Mouse (Mus musculus): Measurements from ENCODE around the gene Rnf123. TPM values are rescaled to one million over a fixed set of nuclear protein-coding genes. Genes with fewer than 3 reads are reported as not detected.

Gene Rnf123
- polyA plus RNA-seq, 1 experiment = 20.9 TPM

DNA sequence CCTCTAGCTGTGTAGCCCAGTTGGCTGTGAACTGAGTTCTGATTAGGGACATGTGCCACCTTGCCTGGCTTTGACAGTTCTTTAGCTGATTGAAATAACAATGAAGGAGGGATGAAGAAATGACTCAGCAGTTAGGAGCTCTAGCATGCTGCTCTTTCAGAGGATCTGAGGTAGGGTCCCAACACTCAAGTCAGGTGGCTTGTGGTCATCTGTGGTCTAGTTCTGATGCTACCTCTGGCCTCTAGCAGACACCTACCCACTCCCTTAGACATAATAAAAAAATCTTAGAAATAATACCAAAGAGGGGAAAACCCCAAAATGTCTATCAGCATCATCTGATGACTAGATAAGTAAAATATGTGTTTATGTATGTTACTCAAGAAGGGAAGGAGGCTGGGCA is 72.8 kb downstream of the Rnf123 start:
- peaks cover 9% of the 10 kb centered on the region for H3K4me1 ChIP-seq (ENCODE audit: control insufficient read depth, insufficient read depth, low read length)
- H3K4me3 ChIP-seq (ENCODE audit: low read depth, low read length) = no peak overlapping the region
- H3K36me3 ChIP-seq (ENCODE audit: control insufficient read depth, insufficient read depth, low read length, poor library complexity, severe bottlenecking) = peaks cover 2% of the 10 kb centered on the region; the same call in 1 of the 2 replicates
- H3K9me3 ChIP-seq (replicated peaks; ENCODE audit: control insufficient read depth, insufficient read depth, low read length, poor library complexity, severe bottlenecking) = no peaks in the 10 kb centered on the region
- TF ChIP-seq CTCF (IDR thresholded peaks at IDR 0.05; ENCODE audit: low read depth, low read length) = no peak
- no peak for TF ChIP-seq EP300 (IDR thresholded peaks at IDR 0.05; ENCODE audit: insufficient read depth, low read depth, low read length)
- TF ChIP-seq POLR2A (IDR thresholded peaks at IDR 0.05; ENCODE audit: insufficient read depth, low read length) = no peak
- 0 out of 2 replicates have a peak overlapping the region, but pooled peaks have one; percentile 42 for H3K27ac ChIP-seq (ENCODE audit: insufficient read depth, low read length)
- 0 out of 2 replicates have a peak overlapping the region, but pooled peaks have one; percentile 26 for H3K9ac ChIP-seq (ENCODE audit: low read depth, poor library complexity, severe bottlenecking)
- no peaks in the 10 kb centered on the region for H3K27me3 ChIP-seq (ENCODE audit: control insufficient read depth, insufficient read depth, low read length, poor library complexity, severe bottlenecking)

DNA sequence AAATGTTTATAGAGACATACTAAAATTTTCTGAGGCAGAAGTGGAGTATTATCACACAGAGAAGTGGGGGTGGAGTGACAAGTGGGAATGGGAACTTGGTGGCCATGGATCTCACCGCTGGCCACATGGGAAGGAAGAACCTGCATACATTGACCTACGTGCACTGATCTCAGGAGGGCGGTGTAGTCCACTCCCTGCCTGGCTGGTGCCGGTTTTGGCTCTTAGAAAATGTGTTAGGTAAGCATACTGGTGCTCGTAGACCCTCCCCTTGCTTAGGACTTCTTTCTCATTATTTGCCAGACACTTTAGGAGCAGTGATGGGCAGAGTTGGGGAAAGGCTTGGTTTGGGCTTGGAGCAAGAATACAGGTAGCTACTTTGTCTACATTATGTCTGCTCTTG is 75.1 kb downstream of the Rnf123 start:
- H3K9me3 ChIP-seq (replicated peaks; ENCODE audit: control insufficient read depth, insufficient read depth, low read length, poor library complexity, severe bottlenecking) = no peaks in the 10 kb centered on the region
- peaks cover 9% of the 10 kb centered on the region for H3K4me1 ChIP-seq (ENCODE audit: control insufficient read depth, insufficient read depth, low read length)
- no peak overlapping the region for H3K27ac ChIP-seq (ENCODE audit: insufficient read depth, low read length)
- H3K36me3 ChIP-seq (ENCODE audit: control insufficient read depth, insufficient read depth, low read length, poor library complexity, severe bottlenecking) = peaks cover 2% of the 10 kb centered on the region; the same call in 1 of the 2 replicates
- TF ChIP-seq POLR2A (IDR thresholded peaks at IDR 0.05; ENCODE audit: insufficient read depth, low read length) (no peak), EP300 (IDR thresholded peaks at IDR 0.05; ENCODE audit: insufficient read depth, low read depth, low read length) (peak; percentile 61; the same call in 1 of the 2 replicates)
- no peak overlapping the region for H3K4me3 ChIP-seq (ENCODE audit: low read depth, low read length)
- H3K9ac ChIP-seq (ENCODE audit: low read depth, poor library complexity, severe bottlenecking) = no peak overlapping the region
- H3K27me3 ChIP-seq (ENCODE audit: control insufficient read depth, insufficient read depth, low read length, poor library complexity, severe bottlenecking) = no peaks in the 10 kb centered on the region

GRCm38 (mm10) chr9:108003531-108003890 is 79.6 kb downstream of the Rnf123 start:
- TF ChIP-seq EP300 (IDR thresholded peaks at IDR 0.05; ENCODE audit: insufficient read depth, low read depth, low read length) (no peak), CTCF (IDR thresholded peaks at IDR 0.05; ENCODE audit: low read depth, low read length) (no peak), POLR2A (IDR thresholded peaks at IDR 0.05; ENCODE audit: insufficient read depth, low read length) (no peak)
- peak overlapping the region; percentile 80 for H3K9ac ChIP-seq (ENCODE audit: low read depth, poor library complexity, severe bottlenecking)
- no peaks in the 10 kb centered on the region for H3K36me3 ChIP-seq (ENCODE audit: control insufficient read depth, insufficient read depth, low read length, poor library complexity, severe bottlenecking)
- peak overlapping the region; percentile 90 for H3K4me3 ChIP-seq (ENCODE audit: low read depth, low read length)
- H3K9me3 ChIP-seq (replicated peaks; ENCODE audit: control insufficient read depth, insufficient read depth, low read length, poor library complexity, severe bottlenecking) = no peaks in the 10 kb centered on the region
- peaks cover 2% of the 10 kb centered on the region for H3K4me1 ChIP-seq (ENCODE audit: control insufficient read depth, insufficient read depth, low read length)
- no peaks in the 10 kb centered on the region for H3K27me3 ChIP-seq (ENCODE audit: control insufficient read depth, insufficient read depth, low read length, poor library complexity, severe bottlenecking)
- no peak overlapping the region for H3K27ac ChIP-seq (ENCODE audit: insufficient read depth, low read length)

DNA sequence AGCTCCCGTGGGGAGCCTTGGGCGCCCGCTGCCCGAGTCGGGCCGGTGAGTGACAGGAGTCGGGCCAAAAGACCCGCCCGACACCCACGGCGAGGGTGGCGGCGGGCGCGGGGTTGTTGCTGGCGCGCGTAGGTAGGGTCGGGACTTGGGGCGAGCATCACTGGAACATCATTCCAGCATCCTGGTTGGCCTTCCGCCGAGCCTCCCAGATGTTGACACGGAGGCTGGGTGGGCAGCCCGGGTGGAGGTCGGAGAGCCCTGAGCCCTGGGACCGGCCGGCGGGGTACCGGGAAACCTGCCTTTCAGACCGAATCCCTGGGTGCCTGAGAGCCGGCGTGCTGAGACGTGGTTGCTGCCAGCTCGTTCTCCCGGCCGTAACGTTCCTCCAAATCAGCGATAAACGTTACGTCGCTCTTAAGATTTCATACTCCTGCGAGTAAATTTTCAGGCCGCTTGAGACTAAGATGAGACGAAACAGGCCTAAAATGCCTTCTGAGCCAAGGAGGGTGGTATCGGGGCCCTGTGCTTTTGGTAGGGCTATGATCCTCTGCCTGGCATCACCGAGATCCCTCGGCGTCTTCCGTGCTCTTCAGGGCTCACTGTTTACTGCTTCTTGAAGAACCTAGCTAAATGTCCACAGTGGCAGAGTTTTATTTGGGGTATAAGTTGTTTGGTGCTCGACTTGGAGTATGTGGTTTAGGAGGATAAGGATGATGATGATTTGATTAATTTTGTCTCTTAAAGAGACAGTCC is 80.2 kb downstream of the Rnf123 start:
- Histone ChIP-seq H3K36me3 (ENCODE audit: control insufficient read depth, insufficient read depth, low read length, poor library complexity, severe bottlenecking) (no peaks in the 10 kb centered on the region), H3K9ac (ENCODE audit: low read depth, poor library complexity, severe bottlenecking) (peak overlapping the region; percentile 80), H3K4me1 (ENCODE audit: control insufficient read depth, insufficient read depth, low read length) (peaks cover 2% of the 10 kb centered on the region), H3K27me3 (ENCODE audit: control insufficient read depth, insufficient read depth, low read length, poor library complexity, severe bottlenecking) (no peaks in the 10 kb centered on the region), H3K9me3 (replicated peaks; ENCODE audit: control insufficient read depth, insufficient read depth, low read length, poor library complexity, severe bottlenecking) (no peaks in the 10 kb centered on the region), H3K4me3 (ENCODE audit: low read depth, low read length) (peak overlapping the region; percentile 90), H3K27ac (ENCODE audit: insufficient read depth, low read length) (no peak overlapping the region)
- TF ChIP-seq CTCF (IDR thresholded peaks at IDR 0.05; ENCODE audit: low read depth, low read length) = no peak

DNA sequence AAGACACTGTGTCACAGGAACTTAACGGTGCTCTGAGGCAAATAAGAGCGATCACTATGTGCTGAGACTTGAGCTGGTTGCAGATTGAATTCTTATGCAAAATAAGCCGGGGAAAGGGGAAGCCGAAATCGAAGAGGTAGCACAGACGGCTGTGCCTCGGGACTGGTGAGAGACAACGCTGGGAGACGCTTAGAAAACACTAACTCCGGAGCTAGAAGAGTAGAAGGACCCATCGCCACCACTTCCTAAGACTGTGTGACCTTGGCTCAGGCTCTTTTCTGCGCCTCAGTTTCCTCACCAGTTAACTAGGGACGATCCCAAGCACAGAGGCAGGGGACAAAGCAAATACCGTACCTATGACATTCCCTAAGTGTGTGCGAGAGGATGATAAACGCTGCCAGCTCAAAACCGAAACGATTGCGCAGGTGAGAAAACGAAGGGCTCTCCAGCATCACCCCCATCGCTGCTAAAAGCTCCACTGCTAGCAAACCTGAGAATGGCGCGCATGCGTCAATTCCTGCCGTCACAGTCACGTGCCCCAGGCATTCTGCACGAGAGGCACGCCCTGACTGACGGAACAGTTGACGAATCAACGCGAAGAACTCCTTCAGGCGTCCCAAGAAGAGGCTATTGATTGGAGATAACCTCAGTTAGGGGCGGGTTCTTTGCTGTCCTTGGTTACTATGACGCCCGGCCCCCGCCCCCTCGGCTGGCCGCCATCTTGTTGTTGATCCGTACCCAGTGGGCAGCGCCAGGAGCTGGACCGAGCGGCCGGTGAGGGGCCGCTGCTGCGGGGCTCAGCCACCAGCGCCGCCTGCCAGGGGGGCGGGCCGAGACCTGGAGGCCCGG is 81.0 kb downstream of the Rnf123 start, which contains the start of gene Ip6k1:
TSS of gene Ip6k1 (plus strand) at position 580 of the 849 bp plus-strand sequence.
- peak within 1 kb of the TSS; percentile 90 for H3K4me3 ChIP-seq (ENCODE audit: low read depth, low read length)
- H3K9ac ChIP-seq (ENCODE audit: low read depth, poor library complexity, severe bottlenecking) = peak within 1 kb of the TSS; percentile 80
- TF ChIP-seq POLR2A (IDR thresholded peaks at IDR 0.05; ENCODE audit: insufficient read depth, low read length) (peak; percentile 79), EP300 (IDR thresholded peaks at IDR 0.05; ENCODE audit: insufficient read depth, low read depth, low read length) (no peak)
- H3K27me3 ChIP-seq (ENCODE audit: control insufficient read depth, insufficient read depth, low read length, poor library complexity, severe bottlenecking) = no peaks in the 10 kb centered on the region
- H3K9me3 ChIP-seq (replicated peaks; ENCODE audit: control insufficient read depth, insufficient read depth, low read length, poor library complexity, severe bottlenecking) = no peaks in the 10 kb centered on the region
- H3K36me3 ChIP-seq (ENCODE audit: control insufficient read depth, insufficient read depth, low read length, poor library complexity, severe bottlenecking) = no peaks in the 10 kb centered on the region
- H3K27ac ChIP-seq (ENCODE audit: insufficient read depth, low read length) = peak within 1 kb of the TSS; percentile 52
- no peaks in the 10 kb centered on the region for H3K4me1 ChIP-seq (ENCODE audit: control insufficient read depth, insufficient read depth, low read length)

Other genes with a start within 250 kb of the Rnf123 start
- 115 and 130 TPM in 2 replicates for gene Rbm6, start 210.1 kb downstream of the Rnf123 start, polyA plus RNA-seq (2011; ENCODE audit: insufficient read depth, insufficient read length, low read depth, missing spikeins)
- 3.0 and 4.2 TPM in 2 replicates for gene Mon1a, start 195.2 kb downstream of the Rnf123 start, polyA plus RNA-seq (2011; ENCODE audit: insufficient read depth, insufficient read length, low read depth, missing spikeins)
- gene Mst1r, start 176.5 kb downstream of the Rnf123 start, polyA plus RNA-seq (2011; ENCODE audit: insufficient read depth, insufficient read length, low read depth, missing spikeins) = 0.16 and 0.61 TPM in 2 replicates
- gene Actl11, start 154.9 kb downstream of the Rnf123 start, polyA plus RNA-seq (2011; ENCODE audit: insufficient read depth, insufficient read length, low read depth, missing spikeins) = not detected in 2 replicates
- gene Camkv, start 147.7 kb downstream of the Rnf123 start, polyA plus RNA-seq (2011; ENCODE audit: insufficient read depth, insufficient read length, low read depth, missing spikeins) = 4.0 and 5.6 TPM in 2 replicates
- 17.2 and 20.4 TPM in 2 replicates for gene Traip, start 133.2 kb downstream of the Rnf123 start, polyA plus RNA-seq (2011; ENCODE audit: insufficient read depth, insufficient read length, low read depth, missing spikeins)
- gene Uba7, start 107.8 kb downstream of the Rnf123 start, polyA plus RNA-seq (2011; ENCODE audit: insufficient read depth, insufficient read length, low read depth, missing spikeins) = 0.52 and 2.1 TPM in 2 replicates
- not detected in 2 replicates for gene Gm20661, start 100.3 kb downstream of the Rnf123 start, polyA plus RNA-seq (2011; ENCODE audit: insufficient read depth, insufficient read length, low read depth, missing spikeins)
- 1.4 and 2.6 TPM in 2 replicates for gene Inka1, start 97.5 kb downstream of the Rnf123 start, polyA plus RNA-seq (2011; ENCODE audit: insufficient read depth, insufficient read length, low read depth, missing spikeins)
- 0.81 TPM in 1 of 2 replicates, not detected in the other for gene Cdhr4, start 90.8 kb downstream of the Rnf123 start, polyA plus RNA-seq (2011; ENCODE audit: insufficient read depth, insufficient read length, low read depth, missing spikeins)
- gene Gm20662, start 87.0 kb downstream of the Rnf123 start, polyA plus RNA-seq (2011; ENCODE audit: insufficient read depth, insufficient read length, low read depth, missing spikeins) = not detected in 2 replicates
- 46.9 and 49.1 TPM in 2 replicates for gene Ip6k1, start 80.8 kb downstream of the Rnf123 start, polyA plus RNA-seq (2011; ENCODE audit: insufficient read depth, insufficient read length, low read depth, missing spikeins)
- 9.7 and 10.2 TPM in 2 replicates for gene Gmppb, start 34.1 kb downstream of the Rnf123 start, polyA plus RNA-seq (2011; ENCODE audit: insufficient read depth, insufficient read length, low read depth, missing spikeins)
- gene Amigo3, start 30.2 kb downstream of the Rnf123 start, polyA plus RNA-seq (2011; ENCODE audit: insufficient read depth, insufficient read length, low read depth, missing spikeins) = 0.24 and 0.61 TPM in 2 replicates
- 1.2 and 3.0 TPM in 2 replicates for gene Mst1, start 2.9 kb downstream of the Rnf123 start, polyA plus RNA-seq (2011; ENCODE audit: insufficient read depth, insufficient read length, low read depth, missing spikeins)
- 37.6 and 48.1 TPM in 2 replicates for gene Apeh, start 11.3 kb upstream of the Rnf123 start, polyA plus RNA-seq (2011; ENCODE audit: insufficient read depth, insufficient read length, low read depth, missing spikeins)
- 0.43 and 0.62 TPM in 2 replicates for gene Bsn, start 107.0 kb upstream of the Rnf123 start, polyA plus RNA-seq (2011; ENCODE audit: insufficient read depth, insufficient read length, low read depth, missing spikeins)
- gene Dag1, start 180.6 kb upstream of the Rnf123 start, polyA plus RNA-seq (2011; ENCODE audit: insufficient read depth, insufficient read length, low read depth, missing spikeins) = 116 and 124 TPM in 2 replicates
- 18.3 and 23.1 TPM in 2 replicates for gene Nicn1, start 207.1 kb upstream of the Rnf123 start, polyA plus RNA-seq (2011; ENCODE audit: insufficient read depth, insufficient read length, low read depth, missing spikeins)
- gene Amt, start 213.5 kb upstream of the Rnf123 start, polyA plus RNA-seq (2011; ENCODE audit: insufficient read depth, insufficient read length, low read depth, missing spikeins) = 69.2 and 69.3 TPM in 2 replicates
- gene Rhoa, start 222.8 kb upstream of the Rnf123 start, polyA plus RNA-seq (2011; ENCODE audit: insufficient read depth, insufficient read length, low read depth, missing spikeins) = 429 and 434 TPM in 2 replicates
- gene Tcta, start 222.8 kb upstream of the Rnf123 start, polyA plus RNA-seq (2011; ENCODE audit: insufficient read depth, insufficient read length, low read depth, missing spikeins) = 4.0 and 7.0 TPM in 2 replicates